Mouse (Mus musculus): ENCODE results near the gene Slc25a27. TPM values are rescaled to one million over a fixed set of nuclear protein-coding genes. Genes with fewer than 3 reads are reported as not detected.

Slc25a27 gene
- total RNA-seq, 4 experiments from 2014 or later = 37.9 to 43.8 (median 39.7) TPM

Other genes starting within 250 kb of the Slc25a27 start
- not detected for gene Mep1a, start 164.4 kb downstream of the Slc25a27 start, total RNA-seq (2022)
- under 1 TPM in 1 of 4 experiments, not detected in 3; 0.39 TPM for gene Ankrd66, start 123.6 kb downstream of the Slc25a27 start, total RNA-seq (2022)
- 100 to 1,000 TPM in 1 of 4 experiments, 10 to 100 TPM in 3; 83.8 to 107 (median 92.0) TPM for gene Pla2g7, start 99.1 kb downstream of the Slc25a27 start, total RNA-seq (2022)
- gene Tdrd6, start 36.9 kb downstream of the Slc25a27 start, total RNA-seq (2022) = 1 to 10 TPM in 1 of 4 experiments, under 1 TPM in 3; 0.42 to 1.2 (median 0.51) TPM
- 1 to 10 TPM; 1.8 to 3.3 (median 2.5) TPM for gene Cyp39a1, start 211 bp upstream of the Slc25a27 start, total RNA-seq (2022)
- gene Rcan2, start 134.1 kb upstream of the Slc25a27 start, total RNA-seq (2022) = 100 to 1,000 TPM; 201 to 220 (median 213) TPM

Data from left cerebral cortex, adult 8-10 months (tissue).